Mouse (Mus musculus) stomach, postnatal 0 days (tissue): ENCODE data around the gene H2-Ab1. TPM values are rescaled to one million over a fixed set of nuclear protein-coding genes. Genes with fewer than 3 reads are reported as not detected.

Source experiments
- ATAC-seq: fragments of 200-750 bp; cut with Nextera tagmentation; 2 replicates; pipeline ENCODE4 v1.8.0; 2017; ENCODE audit not compliant: low FRiP score, low TSS enrichment
- DNase-seq: peaks from one replicate; pipeline ENCODE4 v3.0.0-alpha.2; 2016; ENCODE audit warnings: low spot score
- H3K27ac ChIP-seq: fragments of 300-500 bp; sonication (generic); replicated peaks from 2 replicates; pipeline ENCODE4 v1.5.1; 2014; ENCODE audit warnings: mild to moderate bottlenecking, control low read depth
- H3K27me3 ChIP-seq: fragments of 300-500 bp; sonication (generic); 2 replicates; pipeline ENCODE4 v1.6.1; 2014; ENCODE audit warnings: low read length; ENCODE audit not compliant: control insufficient read depth, insufficient read depth
- H3K36me3 ChIP-seq: fragments of 300-500 bp; sonication (generic); 2 replicates; pipeline ENCODE4 v1.6.1; 2014; ENCODE audit warnings: low read length, mixed read lengths; ENCODE audit not compliant: control insufficient read depth, insufficient read depth
- H3K4me1 ChIP-seq: fragments of 300-500 bp; sonication (generic); replicated peaks from 2 replicates; pipeline ENCODE4 v1.6.1; 2014; ENCODE audit warnings: antibody characterized with exemption; ENCODE audit not compliant: control insufficient read depth, insufficient read depth
- H3K4me2 ChIP-seq: fragments of 300-500 bp; sonication (generic); replicated peaks from 2 replicates; pipeline ENCODE4 v1.6.1; 2014; ENCODE audit warnings: low read depth, mild to moderate bottlenecking, control low read depth, moderate library complexity
- H3K4me3 ChIP-seq: fragments of 300-500 bp; sonication (generic); 2 replicates; pipeline ENCODE4 v1.5.1; 2014; ENCODE audit warnings: low read depth, low read length, control low read depth
- H3K9ac ChIP-seq: fragments of 300-500 bp; sonication (generic); 2 replicates; pipeline ENCODE4 v1.6.1; 2014; ENCODE audit warnings: mild to moderate bottlenecking, low read length, control low read depth, mixed read lengths
- H3K9me3 ChIP-seq: fragments of 300-500 bp; sonication (generic); 2 replicates; pipeline ENCODE4 v1.6.1; 2016; ENCODE audit warnings: low read length; ENCODE audit not compliant: control insufficient read depth
- CTCF ChIP-seq: IDR thresholded peaks from 2 replicates; pipeline ENCODE4 v1.5.1; 2016; ENCODE audit warnings: antibody characterized with exemption, low read depth, mild to moderate bottlenecking, moderate library complexity
- EP300 ChIP-seq: optimal IDR thresholded peaks from 2 replicates; pipeline ENCODE3; 2016; ENCODE audit warnings: antibody characterized with exemption
- WGBS: fragments of 180-500 bp; shearing (Covaris S2); extraction: QIAGEN DNeasy Blood & Tissue Kit; methylation state at CpG from one replicate; pipeline ENCODE4 v1.1.7; 2014; 5-methylcytosine and 5-hydroxymethylcytosine counted together
- polyA plus RNA-seq: library from polyadenylated mRNA; unstranded; fragments of >200 nt; fragmentation: Nextera tagmentation; extraction: Ambion mirVana; gene quantifications from 2 replicates; pipeline ENCODE4 v1.2.1, GENCODE M21; 2015

The H2-Ab1 gene
- polyA plus RNA-seq, 1 experiment from 2014 or later: 20.1 TPM

- no peak for DNase-seq
- no peak overlapping the region for H3K27ac ChIP-seq
- no peak overlapping the region for H3K9ac ChIP-seq
- H3K4me2 ChIP-seq: no peak overlapping the region
- H3K36me3 ChIP-seq: no peaks in the 10 kb centered on the region
- H3K9me3 ChIP-seq: no peaks in the 10 kb centered on the region
- 71% methylated on average over 1 of the region's 1 CpGs for WGBS
- no peak overlapping the region for H3K4me3 ChIP-seq
- no peak for TF ChIP-seq CTCF
- TF ChIP-seq EP300: no peak
- no peaks in the 10 kb centered on the region for H3K4me1 ChIP-seq
- peak; percentile 29; the same call in 1 of the 2 replicates for ATAC-seq
- no peaks in the 10 kb centered on the region for H3K27me3 ChIP-seq
Observed at GRCm38 (mm10) chr17:34280499-34281038, 23.1 kb downstream of the H2-Ab1 start.

GRCm38 (mm10) chr17:34281836-34282235 is 24.3 kb downstream of the H2-Ab1 start:
- no peak overlapping the region for H3K4me2 ChIP-seq
- no peaks in the 10 kb centered on the region for H3K4me1 ChIP-seq
- no peak overlapping the region for H3K9ac ChIP-seq
- TF ChIP-seq EP300 (no peak), CTCF (no peak)
- H3K4me3 ChIP-seq: no peak overlapping the region
- no peaks in the 10 kb centered on the region for H3K9me3 ChIP-seq
- no peaks in the 10 kb centered on the region for H3K36me3 ChIP-seq
- DNase-seq (no peak), ATAC-seq (no peak)
- H3K27ac ChIP-seq: no peak overlapping the region
- WGBS: 53% methylated on average over 1 of the region's 1 CpGs
- H3K27me3 ChIP-seq: no peaks in the 10 kb centered on the region

- no peaks in the 10 kb centered on the region for H3K4me1 ChIP-seq
- no peak for ATAC-seq
- H3K36me3 ChIP-seq: no peaks in the 10 kb centered on the region
- no peaks in the 10 kb centered on the region for H3K9me3 ChIP-seq
- no peaks in the 10 kb centered on the region for H3K27me3 ChIP-seq
- no peak for DNase-seq
- WGBS: 60% methylated on average over 4 of the region's 4 CpGs
- no peak overlapping the region for H3K9ac ChIP-seq
- no peak overlapping the region for H3K4me3 ChIP-seq
- H3K27ac ChIP-seq: no peak overlapping the region
- TF ChIP-seq CTCF (no peak), EP300 (no peak)
- H3K4me2 ChIP-seq: no peak overlapping the region
Observed at GRCm38 (mm10) chr17:34285371-34285770, 27.9 kb downstream of the H2-Ab1 start.

- TF ChIP-seq CTCF (peak; percentile 71), EP300 (no peak)
- Histone ChIP-seq H3K27me3 (no peaks in the 10 kb centered on the region), H3K4me1 (no peaks in the 10 kb centered on the region), H3K36me3 (no peaks in the 10 kb centered on the region), H3K4me2 (no peak overlapping the region), H3K27ac (no peak overlapping the region), H3K9ac (no peak overlapping the region), H3K9me3 (no peaks in the 10 kb centered on the region), H3K4me3 (no peak overlapping the region)
- ATAC-seq (no peak), DNase-seq (peak; percentile 60)
- 35% methylated on average over 4 of the region's 4 CpGs for WGBS
Observed at GRCm38 (mm10) chr17:34285848-34286247, 28.4 kb downstream of the H2-Ab1 start.

- no peak for ATAC-seq
- Histone ChIP-seq H3K4me2 (no peak overlapping the region), H3K36me3 (no peaks in the 10 kb centered on the region), H3K27ac (no peak overlapping the region), H3K27me3 (no peaks in the 10 kb centered on the region), H3K9ac (no peak overlapping the region), H3K4me1 (no peaks in the 10 kb centered on the region), H3K4me3 (no peak overlapping the region), H3K9me3 (no peaks in the 10 kb centered on the region)
- DNase-seq: no peak
- TF ChIP-seq CTCF (no peak), EP300 (no peak)
- 67% methylated on average over 5 of the region's 5 CpGs for WGBS
Observed at GRCm38 (mm10) chr17:34286501-34286900, 29.0 kb downstream of the H2-Ab1 start.

GRCm38 (mm10) chr17:34286999-34287398 is 29.5 kb downstream of the H2-Ab1 start:
- WGBS: 55% methylated on average over 6 of the region's 6 CpGs
- TF ChIP-seq CTCF: no peak
- no peak for TF ChIP-seq EP300

More at GRCm38 (mm10) chr17:34286999-34287398, 29.5 kb downstream of the H2-Ab1 start:
- Histone ChIP-seq H3K4me1 (no peaks in the 10 kb centered on the region), H3K9ac (no peak overlapping the region), H3K27me3 (no peaks in the 10 kb centered on the region), H3K36me3 (no peaks in the 10 kb centered on the region), H3K4me2 (no peak overlapping the region), H3K4me3 (no peak overlapping the region), H3K9me3 (no peaks in the 10 kb centered on the region), H3K27ac (no peak overlapping the region)
- ATAC-seq: no peak
- no peak for DNase-seq
